Mouse (Mus musculus) embryonic facial prominence, embryonic 11.5 days (tissue): ENCODE measurements around the gene Commd1. TPM values are rescaled to one million over a fixed set of nuclear protein-coding genes. Genes with fewer than 3 reads are reported as not detected.

Source experiments
- ATAC-seq: fragments of 200-750 bp; cut with Nextera tagmentation; replicated peaks from 2 replicates; pipeline ENCODE4 v1.8.0; 2017; ENCODE audit warnings: low read depth; ENCODE audit not compliant: insufficient number of reproducible peaks, low FRiP score, low TSS enrichment
- DNase-seq: peaks from one replicate; pipeline ENCODE4 v3.0.0-alpha.2; 2015; ENCODE audit warnings: low spot score
- H3K27ac ChIP-seq: fragments of 300-500 bp; sonication (generic); replicated peaks from 2 replicates; pipeline ENCODE4 v1.5.1; 2014; ENCODE audit warnings: mild to moderate bottlenecking, low read depth, low read length, control low read depth
- H3K27me3 ChIP-seq: fragments of 300-500 bp; sonication (generic); 2 replicates; pipeline ENCODE4 v1.6.1; 2014; ENCODE audit warnings: mild to moderate bottlenecking, low read length, moderate library complexity, mixed read lengths; ENCODE audit not compliant: control insufficient read depth, insufficient read depth
- H3K36me3 ChIP-seq: fragments of 300-500 bp; sonication (generic); replicated peaks from 2 replicates; pipeline ENCODE4 v1.6.1; 2014; ENCODE audit warnings: low read depth, mild to moderate bottlenecking, low read length, moderate library complexity, mixed read lengths; ENCODE audit not compliant: control insufficient read depth, insufficient read depth
- H3K4me1 ChIP-seq: fragments of 300-500 bp; sonication (generic); 2 replicates; pipeline ENCODE4 v1.6.1; 2014; ENCODE audit warnings: low read length, mixed read lengths; ENCODE audit not compliant: control insufficient read depth, insufficient read depth
- H3K4me2 ChIP-seq: fragments of 300-500 bp; sonication (generic); 2 replicates; pipeline ENCODE4 v1.6.1; 2014; ENCODE audit warnings: low read depth, mild to moderate bottlenecking, control low read depth, low read length, moderate library complexity
- H3K4me3 ChIP-seq: fragments of 300-500 bp; sonication (generic); 2 replicates; pipeline ENCODE4 v1.5.1; 2014; ENCODE audit warnings: low read depth, low read length, control low read depth
- H3K9ac ChIP-seq: fragments of 300-500 bp; sonication (generic); replicated peaks from 2 replicates; pipeline ENCODE4 v1.6.1; 2014; ENCODE audit warnings: mild to moderate bottlenecking, control low read depth, low read length
- H3K9me3 ChIP-seq: fragments of 300-500 bp; sonication (generic); replicated peaks from 2 replicates; pipeline ENCODE4 v1.6.1; 2016; ENCODE audit warnings: mild to moderate bottlenecking, low read length, inconsistent platforms, mixed read lengths; ENCODE audit not compliant: control insufficient read depth
- WGBS: fragments of 180-500 bp; shearing (Covaris S2); extraction: QIAGEN DNeasy Blood & Tissue Kit; methylation state at CpG from one replicate; pipeline ENCODE4 v1.1.7; 2014; 5-methylcytosine and 5-hydroxymethylcytosine counted together
- polyA plus RNA-seq: library from polyadenylated mRNA; unstranded; fragments of >200 nt; fragmentation: Nextera tagmentation; extraction: Ambion mirVana; gene quantifications from 2 replicates; pipeline ENCODE4 v1.2.1, GENCODE M21; 2014

Gene Commd1
- polyA plus RNA-seq = 402 and 452 TPM in 2 replicates

- peak within 1 kb of the TSS; percentile 45 for H3K4me2 ChIP-seq
- H3K4me1 ChIP-seq = no peaks in the 10 kb centered on the region
- no peaks in the 10 kb centered on the region; the same call in 1 of the 2 replicates for H3K36me3 ChIP-seq
- no peaks in the 10 kb centered on the region for H3K9me3 ChIP-seq
- DNase-seq (peak; percentile 95), ATAC-seq (peak; percentile 92)
- no peaks in the 10 kb centered on the region for H3K27me3 ChIP-seq
- peak within 1 kb of the TSS; percentile 67 for H3K9ac ChIP-seq
- peak within 1 kb of the TSS; percentile 92 for H3K27ac ChIP-seq
- peak within 1 kb of the TSS; percentile 62 for H3K4me3 ChIP-seq
- 3% methylated on average over 42 of the region's 42 CpGs for WGBS
These were observed at the start of gene Commd1, which contains the start of gene Gm28048 for GRCm38 (mm10) chr11:22981984-22982757. Gene Commd1 (minus strand): TSS chr11:22982382. Gene Gm28048 (minus strand): TSS chr11:22982090.

DNA sequence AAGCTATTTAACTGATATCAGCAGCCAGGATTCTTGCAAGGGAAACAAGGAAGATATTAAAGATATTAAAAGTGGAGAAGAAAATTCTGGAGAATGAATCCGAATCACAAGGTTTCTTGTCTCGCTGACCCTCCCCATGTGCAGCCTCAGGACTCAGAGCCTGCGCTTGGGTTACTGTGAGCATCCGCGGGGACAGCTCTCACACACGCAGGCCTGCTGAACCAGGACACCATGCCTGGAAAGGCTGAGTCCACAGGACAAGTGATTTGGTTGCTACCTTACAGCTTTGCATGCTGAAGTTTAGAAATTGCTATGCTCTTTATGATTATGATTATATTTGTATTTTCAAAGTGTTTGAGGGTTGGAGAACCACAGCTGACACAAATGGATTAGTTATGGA is 47.2 kb upstream of the Commd1 start:
- no peaks in the 10 kb centered on the region for H3K27me3 ChIP-seq
- H3K9me3 ChIP-seq = no peaks in the 10 kb centered on the region
- no peak overlapping the region for H3K27ac ChIP-seq
- no peak overlapping the region for H3K4me3 ChIP-seq
- ATAC-seq (no peak), DNase-seq (no peak)
- H3K4me1 ChIP-seq = no peaks in the 10 kb centered on the region
- H3K4me2 ChIP-seq = no peak overlapping the region
- no peaks in the 10 kb centered on the region for H3K36me3 ChIP-seq
- H3K9ac ChIP-seq = no peak overlapping the region
- 80% methylated on average over 6 of the region's 6 CpGs for WGBS

GRCm38 (mm10) chr11:23028957-23029356 is 46.8 kb upstream of the Commd1 start:
- ATAC-seq = no peak
- no peak overlapping the region for H3K4me3 ChIP-seq
- no peak overlapping the region for H3K4me2 ChIP-seq
- DNase-seq = no peak
- H3K27ac ChIP-seq = no peak overlapping the region
- WGBS = 77% methylated on average over 3 of the region's 3 CpGs
- no peak overlapping the region for H3K9ac ChIP-seq
- H3K9me3 ChIP-seq = no peaks in the 10 kb centered on the region
- H3K36me3 ChIP-seq = no peaks in the 10 kb centered on the region
- no peaks in the 10 kb centered on the region for H3K4me1 ChIP-seq
- H3K27me3 ChIP-seq = no peaks in the 10 kb centered on the region

DNA sequence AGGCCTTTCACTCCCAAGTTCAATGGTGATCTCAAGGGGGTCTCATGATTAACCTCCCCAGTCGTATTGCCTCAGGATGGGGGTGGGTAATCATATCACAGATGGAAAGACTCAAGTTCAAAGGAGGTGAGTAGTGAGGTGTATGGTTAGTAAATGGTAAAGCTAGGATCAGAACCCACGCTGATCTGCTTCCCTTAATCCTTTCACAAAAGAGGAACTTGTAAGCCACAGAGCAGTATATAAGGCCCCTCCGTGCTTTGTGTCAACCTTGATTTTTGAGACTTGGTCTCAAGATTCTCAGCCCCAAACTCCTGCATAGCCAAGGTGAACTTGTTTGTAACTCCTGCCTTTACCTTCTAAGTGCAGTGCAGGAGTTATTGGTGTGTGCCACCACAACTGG is 42.0 kb upstream of the Commd1 start:
- ATAC-seq (no peak), DNase-seq (no peak)
- WGBS = 77% methylated on average over 3 of the region's 3 CpGs
- H3K4me1 ChIP-seq = no peaks in the 10 kb centered on the region
- no peaks in the 10 kb centered on the region for H3K36me3 ChIP-seq
- H3K27me3 ChIP-seq = no peaks in the 10 kb centered on the region
- H3K27ac ChIP-seq = no peak overlapping the region
- H3K9ac ChIP-seq = no peak overlapping the region
- H3K4me2 ChIP-seq = no peak overlapping the region
- H3K9me3 ChIP-seq = no peaks in the 10 kb centered on the region
- no peak overlapping the region for H3K4me3 ChIP-seq

DNA sequence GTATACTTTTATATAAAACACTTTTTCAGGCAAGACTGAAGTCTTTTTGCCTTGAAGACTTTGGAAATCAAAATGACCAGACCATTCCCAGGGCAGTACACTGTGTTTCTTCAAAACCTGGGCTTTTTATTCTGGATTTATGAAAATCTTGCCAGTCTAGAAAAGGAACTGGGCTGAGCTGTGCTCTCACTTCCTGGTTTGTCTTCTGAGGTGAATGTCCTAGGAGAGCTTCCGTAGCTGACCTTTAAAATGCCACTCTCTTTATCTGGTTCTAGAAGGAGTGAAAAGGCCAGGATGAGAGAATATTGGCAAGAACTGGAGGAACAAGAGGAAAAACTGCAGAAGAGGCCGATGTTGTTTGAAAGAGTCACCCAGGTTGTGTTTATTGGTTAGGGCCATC is 41.0 kb upstream of the Commd1 start:
- Histone ChIP-seq H3K36me3 (no peaks in the 10 kb centered on the region), H3K27me3 (no peaks in the 10 kb centered on the region), H3K9ac (no peak overlapping the region), H3K4me3 (no peak overlapping the region), H3K9me3 (no peaks in the 10 kb centered on the region), H3K27ac (no peak overlapping the region), H3K4me2 (no peak overlapping the region), H3K4me1 (no peaks in the 10 kb centered on the region)
- 93% methylated on average over 2 of the region's 2 CpGs for WGBS
- no peak for DNase-seq
- no peak for ATAC-seq

- 90% methylated on average over 14 of the region's 14 CpGs for WGBS
- Histone ChIP-seq H3K4me3 (no peak overlapping the region), H3K9me3 (no peaks in the 10 kb centered on the region), H3K4me1 (no peaks in the 10 kb centered on the region), H3K4me2 (no peak overlapping the region), H3K27me3 (no peaks in the 10 kb centered on the region), H3K36me3 (no peaks in the 10 kb centered on the region), H3K27ac (no peak overlapping the region), H3K9ac (no peak overlapping the region)
- ATAC-seq (no peak), DNase-seq (no peak)
These were observed 38.7 kb upstream of the Commd1 start for GRCm38 (mm10) chr11:23020841-23021240.

GRCm38 (mm10) chr11:23020116-23020770 is 38.1 kb upstream of the Commd1 start:
- ATAC-seq (no peak), DNase-seq (no peak)
- H3K9ac ChIP-seq = 0 out of 2 replicates have a peak overlapping the region, but pooled peaks have one; percentile 2
- no peak overlapping the region for H3K4me2 ChIP-seq
- 57% methylated on average over 24 of the region's 24 CpGs for WGBS
- no peaks in the 10 kb centered on the region for H3K4me1 ChIP-seq
- H3K9me3 ChIP-seq = no peaks in the 10 kb centered on the region
- no peak overlapping the region for H3K4me3 ChIP-seq
- H3K27ac ChIP-seq = no peak overlapping the region
- H3K27me3 ChIP-seq = no peaks in the 10 kb centered on the region
- H3K36me3 ChIP-seq = no peaks in the 10 kb centered on the region

- H3K4me3 ChIP-seq = no peak overlapping the region
- H3K9ac ChIP-seq = no peak overlapping the region
- H3K9me3 ChIP-seq = no peaks in the 10 kb centered on the region
- ATAC-seq = no peak
- DNase-seq = no peak
- H3K4me1 ChIP-seq = no peaks in the 10 kb centered on the region
- no peak overlapping the region for H3K27ac ChIP-seq
- H3K4me2 ChIP-seq = no peak overlapping the region
- H3K36me3 ChIP-seq = no peaks in the 10 kb centered on the region
- WGBS = 89% methylated on average over 4 of the region's 4 CpGs
- H3K27me3 ChIP-seq = no peaks in the 10 kb centered on the region
These were observed 35.8 kb upstream of the Commd1 start for GRCm38 (mm10) chr11:23017943-23018342.
